Mouse (Mus musculus): ENCODE measurements around the gene Hfe.
"Not testable (repeated sequence)": the region's sequence is repeated elsewhere in the genome, so short reads cannot be mapped to it uniquely, and the experiment has no call there.

The Hfe gene

DNA sequence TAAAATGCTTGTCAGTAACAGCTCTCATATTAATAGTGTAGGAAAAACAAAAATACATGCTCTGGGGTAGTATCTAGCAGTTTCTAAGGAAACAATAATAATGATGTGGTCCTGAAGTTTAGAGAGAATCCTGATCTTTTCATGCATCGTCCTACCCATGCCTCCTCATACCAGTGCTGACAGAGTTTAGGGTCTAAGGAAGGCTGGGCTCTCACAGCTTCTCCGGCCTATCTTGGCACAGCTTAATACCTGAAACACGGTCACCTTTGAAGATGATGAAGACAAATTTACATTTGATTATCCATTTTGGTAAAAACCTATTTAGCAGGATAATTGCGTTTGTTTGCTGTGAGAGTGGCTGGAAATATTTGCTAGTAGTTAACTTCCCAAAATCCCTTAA lies 33.3 kb upstream of the Hfe start:
- DNase-seq: no peak

- no peak for DNase-seq
These were observed 32.6 kb upstream of the Hfe start for GRCm38 (mm10) chr13:23743215-23743614.

DNA sequence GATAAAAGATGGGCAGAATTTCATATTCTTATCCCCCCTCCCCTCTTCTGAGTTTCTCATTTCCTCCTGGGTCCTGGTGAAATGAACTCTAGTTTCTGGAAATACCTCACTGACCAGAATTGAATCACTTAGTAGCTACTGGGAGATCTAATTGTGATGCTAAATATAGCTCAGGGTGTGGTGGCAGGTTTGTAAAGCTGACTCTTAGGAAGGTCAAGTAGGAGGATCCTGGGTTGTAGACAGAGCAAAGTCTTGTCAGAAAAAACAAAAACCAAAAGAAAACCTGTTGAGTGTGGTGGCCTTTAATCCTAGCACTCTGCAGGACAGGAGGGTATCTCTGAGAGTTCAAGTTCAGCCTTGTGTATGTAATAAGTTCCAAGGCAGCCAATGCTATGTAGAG lies 31.4 kb upstream of the Hfe start:
- no peak for DNase-seq

DNA sequence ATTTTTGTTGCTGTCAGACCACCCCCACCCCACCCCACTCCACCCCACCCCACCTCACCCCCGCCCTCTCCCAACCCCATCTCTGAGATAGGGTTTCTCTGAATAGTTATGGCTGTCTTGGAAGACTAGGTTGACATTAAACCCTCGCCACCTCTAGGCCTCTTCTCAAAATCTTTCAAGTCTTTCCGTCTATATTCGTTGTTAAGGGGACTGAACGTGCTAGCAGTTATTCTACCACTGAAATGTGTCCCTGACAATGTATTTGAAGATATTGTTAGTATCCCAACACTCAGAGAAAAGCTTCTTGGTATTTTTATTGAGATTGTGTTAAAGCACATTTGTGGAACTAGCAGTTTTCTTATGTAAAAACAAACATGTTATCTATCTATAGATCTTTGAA lies 30.3 kb upstream of the Hfe start:
- no peak for DNase-seq

DNA sequence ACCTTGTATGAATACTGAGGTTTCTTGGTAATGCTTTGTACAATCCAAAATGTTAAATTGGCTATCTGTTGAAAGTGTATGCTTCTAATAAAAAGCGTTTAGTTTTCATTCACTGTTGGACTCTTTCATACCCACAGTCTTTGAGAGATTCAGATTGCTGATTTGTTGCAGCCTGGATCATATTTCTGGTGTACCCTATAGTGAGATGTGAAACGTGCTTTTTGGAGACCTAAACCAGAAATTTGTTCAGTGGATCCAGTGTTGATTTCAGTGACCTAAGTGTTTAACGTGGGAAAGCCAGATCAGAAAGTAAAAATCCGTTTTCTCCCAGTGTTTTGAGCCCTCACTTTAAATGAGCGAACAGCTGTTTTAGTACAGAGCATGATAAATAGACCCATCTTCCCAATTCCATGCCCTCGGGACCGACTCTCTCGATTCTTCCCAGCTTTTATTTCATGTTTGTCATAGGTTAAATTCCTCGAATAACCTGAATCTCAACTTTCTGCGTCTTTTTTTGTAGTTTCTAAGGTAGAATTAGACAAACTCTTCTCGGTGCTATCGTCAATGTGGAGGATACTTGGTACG lies 29.7 kb upstream of the Hfe start:
- DNase-seq: no peak

- DNase-seq: no peak
These were observed 29.2 kb upstream of the Hfe start for GRCm38 (mm10) chr13:23739922-23740252.

- DNase-seq: peak; percentile 83
These were observed 28.6 kb upstream of the Hfe start for GRCm38 (mm10) chr13:23739069-23739921.

DNA sequence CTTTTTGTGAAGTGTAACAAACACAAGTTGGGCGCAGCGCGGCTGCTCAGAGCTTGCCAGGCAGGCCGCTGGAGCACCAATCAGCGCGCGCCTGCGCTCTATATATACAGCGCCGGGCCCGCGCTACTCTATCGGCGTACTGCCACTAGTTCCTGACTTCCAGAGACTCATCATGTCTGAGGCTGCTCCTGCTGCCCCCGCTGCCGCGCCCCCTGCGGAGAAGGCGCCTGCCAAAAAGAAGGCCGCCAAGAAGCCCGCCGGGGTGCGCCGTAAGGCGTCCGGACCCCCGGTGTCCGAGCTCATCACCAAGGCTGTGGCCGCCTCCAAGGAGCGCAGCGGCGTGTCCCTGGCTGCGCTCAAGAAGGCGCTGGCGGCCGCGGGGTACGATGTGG lies 28.0 kb upstream of the Hfe start, which contains the start of gene Hist1h1c:
Gene Hist1h1c, plus strand, starts transcription at position 132 of the 392 bp plus-strand sequence.
- DNase-seq: peak; percentile 84

GRCm38 (mm10) chr13:23738041-23738440 lies 27.4 kb upstream of the Hfe start:
- DNase-seq: no peak

DNA sequence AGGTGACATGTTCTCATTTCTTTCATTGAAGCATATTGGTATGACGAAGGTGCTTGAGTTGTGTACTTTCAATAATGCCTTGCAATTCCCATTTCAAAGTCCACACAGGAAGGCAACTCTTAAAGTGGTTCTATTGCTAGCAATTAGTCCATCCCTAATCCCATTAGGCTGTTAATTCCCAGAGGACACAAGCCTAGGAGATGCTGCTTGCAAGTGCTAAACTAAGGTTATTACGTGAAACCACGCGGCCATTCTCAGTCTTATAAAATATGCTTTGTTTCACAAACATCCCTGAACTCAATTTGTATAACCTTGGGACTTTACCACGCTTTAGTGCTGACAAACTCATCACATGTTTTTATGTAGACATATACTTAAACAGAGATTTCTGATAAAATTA lies 26.4 kb upstream of the Hfe start:
- DNase-seq: no peak

- DNase-seq: no peak
These were observed 21.6 kb upstream of the Hfe start for GRCm38 (mm10) chr13:23732156-23732804.

DNA sequence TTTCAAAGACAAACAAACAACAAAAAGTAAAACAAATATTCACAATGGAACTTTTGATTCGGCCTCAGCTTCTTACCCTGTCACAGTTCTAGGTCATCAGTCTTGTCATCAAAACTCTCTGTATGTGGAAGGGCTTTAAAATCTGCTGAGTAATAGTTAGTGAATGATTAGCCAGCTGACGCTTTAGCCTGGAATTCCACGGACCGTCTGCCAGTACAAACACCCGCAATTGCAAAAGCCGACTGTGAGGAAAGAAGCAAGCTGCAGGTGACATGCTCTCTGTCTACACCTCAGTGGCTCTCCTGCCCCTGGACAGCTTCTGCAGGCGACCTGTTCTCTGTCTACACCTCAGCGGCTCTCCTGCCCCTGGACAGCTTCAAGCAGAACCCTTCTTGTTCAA lies 19.8 kb upstream of the Hfe start:
- no peak for DNase-seq

- no peak for DNase-seq
These were observed 19.1 kb upstream of the Hfe start for GRCm38 (mm10) chr13:23729706-23730105.

- DNase-seq: no peak
These were observed 18.5 kb upstream of the Hfe start for GRCm38 (mm10) chr13:23729192-23729525.

- DNase-seq: no peak
These were observed 18.0 kb upstream of the Hfe start for GRCm38 (mm10) chr13:23728472-23729191.

DNA sequence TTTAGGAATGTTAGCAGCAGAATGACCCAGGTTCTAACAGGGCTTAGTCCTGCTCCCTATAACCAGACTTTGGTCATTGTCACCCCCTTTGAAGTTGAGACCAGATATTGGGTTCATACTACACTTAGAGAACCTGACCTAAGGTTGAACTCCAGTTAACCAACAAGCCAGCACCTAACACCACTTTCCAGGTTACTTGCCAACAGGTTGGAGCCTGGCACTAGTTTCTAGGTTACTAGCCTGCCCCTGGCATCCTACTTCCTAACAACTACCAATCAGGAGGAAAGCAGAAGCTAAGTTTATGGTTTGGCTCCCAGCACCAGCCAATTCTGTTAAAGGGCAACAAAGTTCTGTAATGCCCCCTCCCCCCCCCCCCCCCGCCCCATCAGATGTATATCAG lies 14.6 kb upstream of the Hfe start:
- DNase-seq: no peak

DNA sequence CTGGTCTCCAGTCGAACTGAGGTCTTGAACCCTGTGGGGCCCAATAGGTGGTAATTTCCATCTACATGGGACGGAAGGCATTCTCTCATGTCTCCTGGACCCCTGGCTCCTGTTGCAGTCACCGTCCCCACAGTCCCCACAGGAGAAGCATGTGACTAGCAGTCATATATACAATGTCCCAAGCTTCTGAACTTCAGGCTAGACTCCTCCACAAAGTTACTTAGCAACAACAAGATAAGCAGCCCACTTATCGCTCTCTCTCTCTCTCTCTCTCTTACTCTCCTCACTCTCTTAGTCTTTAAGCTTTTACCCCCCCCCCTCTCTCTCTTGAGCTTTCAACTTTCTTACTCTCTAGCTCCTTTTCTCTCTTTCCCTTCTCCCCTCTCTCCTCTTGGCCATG lies 13.6 kb upstream of the Hfe start:
- no peak for DNase-seq

GRCm38 (mm10) chr13:23717593-23718245 lies 7.1 kb upstream of the Hfe start:
- not testable (repeated sequence) for DNase-seq

DNA sequence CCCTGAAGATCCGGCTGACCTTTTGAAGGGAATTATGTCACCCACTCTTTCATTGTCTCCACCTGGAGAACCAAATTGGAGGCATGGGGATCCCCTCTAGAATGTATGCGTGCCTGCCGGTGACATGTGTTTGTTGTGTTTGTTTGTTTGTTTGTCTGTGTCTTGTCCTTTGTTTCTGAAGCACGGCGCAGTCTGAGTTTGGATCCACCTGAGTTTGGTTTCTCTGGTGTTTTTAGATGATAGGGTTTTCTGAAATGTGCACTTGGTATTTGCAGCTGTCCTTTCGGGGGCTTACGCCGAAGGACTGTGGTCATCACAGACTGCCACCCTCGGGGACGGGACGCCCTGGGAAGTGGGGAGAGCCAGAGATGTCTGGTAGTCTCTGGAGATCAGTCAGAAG lies 6.5 kb upstream of the Hfe start:
- DNase-seq: no peak

- DNase-seq: no peak
These were observed 5.8 kb upstream of the Hfe start for GRCm38 (mm10) chr13:23716261-23717042.

- DNase-seq: no peak
These were observed 810 bp downstream of the Hfe start for GRCm38 (mm10) chr13:23709714-23710373.

DNA sequence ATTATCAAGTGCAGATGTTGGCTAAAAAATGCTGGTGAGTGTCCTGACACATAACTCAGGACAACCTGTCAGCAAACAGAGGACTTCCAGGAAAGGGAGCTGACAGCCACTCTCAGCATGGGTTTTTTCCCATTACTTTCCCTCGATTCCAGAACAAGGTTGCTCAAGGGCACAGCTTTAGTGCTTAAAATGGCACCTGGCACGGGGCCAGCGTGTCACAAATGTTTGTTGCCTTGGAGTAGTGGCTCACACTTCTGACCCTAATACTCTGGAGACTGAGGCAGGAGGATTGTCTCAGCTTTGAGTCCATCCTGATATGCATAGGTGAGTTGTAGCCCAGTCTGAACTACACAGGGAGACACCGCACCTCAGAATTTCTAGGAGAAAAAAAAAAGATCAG lies 2.0 kb downstream of the Hfe start:
- DNase-seq: no peak
